Mouse (Mus musculus) splenic B cell, adult 2 months (primary cell): ENCODE results near the gene Dgkg.

Experiments used
- DNase-seq: peaks from one replicate; pipeline ENCODE4 v3.0.0-alpha.2; 2011; ENCODE audit warnings: low read depth, low spot score
- H3K27me3 ChIP-seq: 2 replicates; pipeline ENCODE4 v1.6.1; 2012; ENCODE audit warnings: mild to moderate bottlenecking, low read length, moderate library complexity, mixed read lengths; ENCODE audit not compliant: control insufficient read depth, poor library complexity, insufficient read depth, severe bottlenecking
- H3K36me3 ChIP-seq: 2 replicates; pipeline ENCODE4 v1.6.1; 2012; ENCODE audit warnings: mild to moderate bottlenecking, low read length, moderate library complexity, mixed read lengths; ENCODE audit not compliant: control insufficient read depth, poor library complexity, insufficient read depth, severe bottlenecking

Gene Dgkg

DNA sequence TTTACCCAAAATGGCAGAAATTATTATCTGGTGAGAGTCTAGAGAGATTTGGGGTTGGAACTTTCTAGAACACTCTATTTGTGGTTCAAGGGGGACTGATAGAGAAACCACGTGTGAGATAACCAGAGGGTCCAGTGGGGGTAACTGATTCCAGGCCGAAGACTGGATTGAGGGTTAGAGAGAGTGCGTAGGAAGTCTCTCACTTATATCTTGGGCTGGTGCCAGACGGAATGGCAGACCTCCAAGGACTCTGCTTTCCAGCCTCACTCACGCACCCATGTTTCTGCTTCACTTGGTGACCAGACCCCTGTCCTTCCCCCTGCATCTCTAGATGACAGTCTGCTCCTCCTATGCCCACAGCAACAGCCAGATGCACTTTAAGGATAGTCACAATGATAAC is 162.2 kb downstream of the Dgkg start:
- Histone ChIP-seq H3K27me3 (no peaks in the 10 kb centered on the region), H3K36me3 (no peaks in the 10 kb centered on the region)
- no peak for DNase-seq

DNA sequence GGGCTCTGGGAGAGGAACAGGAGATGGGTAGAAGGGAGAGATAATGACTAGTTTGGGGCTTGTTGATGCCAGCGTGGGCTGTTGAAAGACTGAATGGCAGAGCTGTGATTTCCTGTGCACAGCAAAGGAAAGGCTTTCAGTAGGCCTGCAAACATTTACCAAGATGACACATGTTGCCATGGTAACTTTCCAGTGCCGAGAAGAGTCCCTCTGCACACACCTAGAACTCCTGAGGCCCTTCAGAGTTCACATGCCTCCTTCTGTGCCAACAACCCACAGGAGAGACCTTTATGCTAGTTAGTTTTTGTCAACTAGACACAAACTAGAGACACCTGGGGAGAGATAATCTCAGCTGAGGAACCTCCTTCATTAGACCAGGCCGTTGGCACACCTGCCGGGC is 163.6 kb downstream of the Dgkg start:
- Histone ChIP-seq H3K27me3 (no peaks in the 10 kb centered on the region), H3K36me3 (no peaks in the 10 kb centered on the region)
- no peak for DNase-seq

DNA sequence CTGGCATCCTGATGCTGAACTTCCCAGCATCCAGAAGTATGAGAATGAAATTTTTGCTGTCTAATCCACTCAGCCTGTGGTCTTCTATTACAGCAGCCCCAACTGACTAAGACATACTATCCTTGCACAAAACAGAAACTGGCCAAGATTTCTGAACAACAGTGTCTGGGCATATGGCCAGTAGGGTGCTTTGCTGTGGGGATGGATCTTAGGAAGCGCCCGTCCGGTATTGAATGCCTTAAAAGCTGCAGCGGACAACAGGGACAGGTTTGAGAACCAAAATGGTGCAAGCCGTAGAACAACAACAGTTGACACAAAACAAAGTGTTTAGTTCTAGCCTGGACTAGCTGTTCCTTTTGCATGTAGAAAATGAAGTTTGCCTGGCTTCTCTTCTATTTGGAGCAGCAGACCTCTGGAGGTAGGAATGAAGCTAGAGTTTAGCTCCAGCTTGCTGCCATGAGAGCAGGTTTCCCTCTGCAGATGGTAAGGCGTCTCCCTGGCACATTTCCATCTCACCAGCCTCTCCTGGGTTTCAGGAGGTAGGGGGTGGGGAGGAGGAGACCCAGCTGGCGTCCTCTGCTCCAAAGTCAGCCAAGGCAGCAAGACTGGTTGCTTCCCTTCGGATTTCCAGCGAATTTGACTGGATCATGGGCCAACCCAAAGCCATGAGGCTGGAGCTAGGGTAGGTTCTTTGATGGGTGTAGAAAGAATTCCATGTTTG is 165.4 kb downstream of the Dgkg start:
- no peak for DNase-seq

DNA sequence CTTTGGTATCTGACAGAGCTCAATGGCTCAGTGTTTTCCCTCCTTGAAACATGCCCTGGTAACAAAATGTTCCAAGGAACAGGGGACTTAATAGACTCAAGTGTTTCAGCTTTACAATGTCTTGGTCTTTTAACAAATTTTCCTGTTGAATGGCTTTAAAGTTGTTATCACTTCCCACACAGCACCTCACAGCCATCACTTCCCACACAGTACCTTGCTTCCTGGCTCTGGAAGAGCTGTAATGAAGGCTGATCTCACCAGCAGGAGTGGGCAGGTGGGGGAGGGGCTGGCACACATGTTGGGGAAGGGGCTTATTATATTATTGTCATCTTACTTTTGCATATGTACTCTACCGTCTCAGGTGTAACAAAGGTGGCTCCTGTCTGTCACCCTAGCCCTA is 173.1 kb downstream of the Dgkg start:
- DNase-seq: no peak
- no peaks in the 10 kb centered on the region for H3K36me3 ChIP-seq

More for the DNA sequence above, 165.4 kb downstream of the Dgkg start:
- no peaks in the 10 kb centered on the region for H3K27me3 ChIP-seq
- H3K36me3 ChIP-seq: no peaks in the 10 kb centered on the region

DNA sequence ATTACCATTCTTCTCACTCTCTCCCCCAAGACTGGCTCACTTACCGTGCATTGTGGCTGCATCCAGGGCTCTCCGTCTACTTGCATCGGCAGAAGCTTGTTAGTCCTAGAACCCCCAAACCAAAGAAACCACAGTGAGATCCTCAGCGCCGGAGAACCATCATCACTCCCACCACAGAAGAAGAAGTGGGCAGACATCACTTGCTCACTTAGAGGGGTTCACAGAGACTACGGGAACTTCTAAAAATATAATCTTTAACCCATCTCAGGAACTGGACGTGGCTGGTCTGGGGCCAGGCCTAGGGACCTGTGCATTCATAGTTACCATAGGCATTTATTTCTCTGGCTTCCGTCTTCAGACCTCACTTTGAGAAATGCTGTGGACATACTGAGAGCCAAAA is 177.7 kb downstream of the Dgkg start:
- Histone ChIP-seq H3K36me3 (no peaks in the 10 kb centered on the region), H3K27me3 (no peaks in the 10 kb centered on the region)
- no peak for DNase-seq

More for the DNA sequence above, 173.1 kb downstream of the Dgkg start:
- H3K27me3 ChIP-seq: no peaks in the 10 kb centered on the region

DNA sequence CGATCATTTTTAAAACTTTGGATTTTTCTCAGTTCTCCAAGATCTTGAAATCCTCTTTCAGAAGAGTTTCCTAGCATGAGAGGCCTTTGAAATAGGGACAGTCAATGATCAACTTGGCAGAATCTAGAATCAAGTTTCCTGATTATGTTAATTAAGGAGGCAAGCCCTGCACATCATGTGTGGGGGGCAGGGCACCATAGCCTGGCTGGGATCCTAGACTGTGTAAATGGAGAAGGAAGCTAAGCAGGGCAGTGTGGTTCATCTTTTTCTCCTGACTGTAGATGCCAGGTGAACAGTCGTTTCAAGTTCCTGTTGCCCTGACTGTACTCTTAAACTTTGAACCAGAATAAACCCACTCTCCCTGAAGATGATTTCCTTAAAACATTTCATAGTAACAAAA is 185.3 kb downstream of the Dgkg start:
- H3K36me3 ChIP-seq: no peaks in the 10 kb centered on the region; the same call in 1 of the 2 replicates
- H3K27me3 ChIP-seq: no peaks in the 10 kb centered on the region; the same call in 1 of the 2 replicates
- DNase-seq: no peak

DNA sequence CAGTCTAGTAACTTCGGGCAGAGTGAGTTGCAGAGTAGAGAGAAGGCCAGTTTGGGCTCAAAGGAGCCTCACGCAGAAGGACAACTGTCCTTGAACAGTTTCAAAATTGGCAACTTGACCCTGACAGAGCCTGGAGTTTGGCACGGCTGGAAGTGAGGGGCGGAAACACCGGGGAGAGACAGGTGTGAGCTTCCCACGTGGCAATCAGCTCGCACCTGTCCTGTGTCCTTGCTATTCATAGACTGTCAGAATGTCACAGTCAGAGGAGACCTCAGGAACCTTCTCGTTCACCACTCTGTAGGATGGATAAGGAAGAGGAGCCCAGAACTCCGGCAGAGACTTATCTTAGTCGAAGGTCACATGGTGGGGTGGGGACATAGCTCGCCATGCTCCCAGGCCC is 187.6 kb downstream of the Dgkg start:
- Histone ChIP-seq H3K27me3 (no peaks in the 10 kb centered on the region; the same call in 1 of the 2 replicates), H3K36me3 (no peaks in the 10 kb centered on the region; the same call in 1 of the 2 replicates)
- no peak for DNase-seq

DNA sequence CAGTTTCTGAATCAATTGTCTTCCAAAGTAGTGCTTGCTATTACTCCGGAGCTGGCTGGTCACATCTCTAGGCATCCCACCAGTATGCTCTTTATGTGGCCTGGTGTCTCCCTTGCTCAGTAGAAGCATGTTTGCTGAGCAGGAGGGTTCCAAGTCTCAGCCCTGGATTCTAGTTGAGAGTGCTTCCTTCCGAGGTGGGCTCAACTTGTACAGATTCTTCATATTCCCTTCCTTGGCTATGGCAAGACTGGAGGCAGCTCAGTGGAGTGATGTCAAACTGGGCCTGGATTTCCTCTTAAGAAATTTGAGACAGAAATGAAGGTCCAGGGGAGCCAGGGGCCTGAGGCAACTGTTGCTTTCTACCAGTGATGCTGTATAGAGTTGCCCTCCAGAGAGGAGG is 189.9 kb downstream of the Dgkg start:
- Histone ChIP-seq H3K36me3 (no peaks in the 10 kb centered on the region), H3K27me3 (no peaks in the 10 kb centered on the region; the same call in 1 of the 2 replicates)
- DNase-seq: no peak

DNA sequence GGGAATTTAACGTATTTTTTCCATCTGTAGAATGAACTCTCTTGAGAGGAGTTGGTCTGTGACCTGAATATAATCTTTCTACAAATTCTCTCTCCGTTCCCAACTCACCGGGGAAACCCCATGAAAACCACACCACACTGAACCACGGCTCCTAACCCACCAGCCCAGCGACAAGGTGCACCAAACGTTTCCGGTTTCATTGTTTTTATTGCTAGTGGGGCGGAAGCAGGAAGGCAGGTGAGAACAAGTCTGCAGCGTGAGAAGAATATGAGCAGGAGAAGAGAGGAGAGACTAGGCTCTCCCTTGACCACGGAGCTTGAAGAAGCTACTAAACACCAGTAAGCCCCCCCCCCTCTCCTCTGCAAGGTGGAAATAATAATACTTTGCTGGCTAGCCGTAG is 190.6 kb downstream of the Dgkg start:
- peak; percentile 59 for DNase-seq
- no peaks in the 10 kb centered on the region for H3K36me3 ChIP-seq
- no peaks in the 10 kb centered on the region; the same call in 1 of the 2 replicates for H3K27me3 ChIP-seq

DNA sequence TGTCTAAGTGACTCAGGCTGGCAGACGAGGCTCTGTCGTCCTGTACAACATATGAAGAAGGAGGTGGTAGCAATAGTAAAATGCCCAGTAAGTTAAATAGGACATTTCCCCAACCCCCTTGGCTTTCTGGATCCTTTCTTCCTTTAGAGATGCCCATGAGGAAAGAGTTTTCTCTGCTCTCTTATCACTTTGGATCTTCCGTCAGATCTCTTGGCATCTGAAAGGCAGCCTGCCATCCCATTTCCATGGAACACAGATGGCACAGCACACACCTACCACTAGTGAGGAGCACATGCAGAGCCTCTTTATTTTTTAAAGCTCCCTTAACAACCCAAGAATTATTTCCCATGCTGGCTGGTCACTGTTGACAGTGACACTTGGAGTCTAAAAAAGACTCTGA is 194.8 kb downstream of the Dgkg start:
- DNase-seq: no peak

DNA sequence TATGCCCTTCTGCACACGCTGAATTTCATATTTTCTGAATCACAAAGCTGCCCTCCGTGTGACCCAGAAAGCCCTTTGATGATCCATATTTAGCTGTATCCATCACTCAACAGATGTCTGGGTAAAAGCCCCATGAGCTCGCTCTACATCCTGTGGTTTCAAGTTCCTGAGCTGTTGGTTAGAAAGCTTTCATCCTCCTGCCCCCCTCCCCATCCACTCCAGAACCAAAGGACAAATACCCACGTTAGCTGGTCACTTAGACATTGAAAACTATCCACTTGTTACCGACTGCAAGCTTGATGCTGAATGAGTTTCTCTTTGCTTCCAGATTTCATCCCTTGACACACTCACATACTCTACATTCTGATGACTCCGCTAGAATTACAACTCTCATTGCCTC is 195.3 kb downstream of the Dgkg start:
- no peaks in the 10 kb centered on the region for H3K36me3 ChIP-seq
- no peaks in the 10 kb centered on the region for H3K27me3 ChIP-seq
- no peak for DNase-seq

More for the DNA sequence above, 194.8 kb downstream of the Dgkg start:
- H3K27me3 ChIP-seq: no peaks in the 10 kb centered on the region
- H3K36me3 ChIP-seq: no peaks in the 10 kb centered on the region

DNA sequence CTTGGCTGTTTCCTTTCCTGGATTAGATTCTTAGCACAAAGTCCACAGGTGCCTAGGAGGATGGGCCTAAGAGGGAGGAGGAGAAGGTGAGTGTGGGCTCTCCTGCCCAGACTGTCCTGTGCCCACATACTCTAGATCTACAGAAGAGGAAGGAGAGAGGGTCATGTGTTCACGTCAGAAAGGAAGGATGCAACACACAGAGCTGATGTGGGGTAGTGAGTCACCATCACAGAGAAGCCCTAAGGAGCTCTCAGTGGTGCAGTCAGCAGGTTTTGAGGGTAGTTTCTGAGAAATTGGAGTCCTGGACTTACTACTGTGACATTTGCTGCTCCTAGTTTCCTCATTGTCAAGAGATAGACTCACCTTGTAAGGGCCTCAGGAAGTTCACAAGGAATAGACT is 196.1 kb downstream of the Dgkg start:
- no peak for DNase-seq
- no peaks in the 10 kb centered on the region for H3K27me3 ChIP-seq
- H3K36me3 ChIP-seq: no peaks in the 10 kb centered on the region

DNA sequence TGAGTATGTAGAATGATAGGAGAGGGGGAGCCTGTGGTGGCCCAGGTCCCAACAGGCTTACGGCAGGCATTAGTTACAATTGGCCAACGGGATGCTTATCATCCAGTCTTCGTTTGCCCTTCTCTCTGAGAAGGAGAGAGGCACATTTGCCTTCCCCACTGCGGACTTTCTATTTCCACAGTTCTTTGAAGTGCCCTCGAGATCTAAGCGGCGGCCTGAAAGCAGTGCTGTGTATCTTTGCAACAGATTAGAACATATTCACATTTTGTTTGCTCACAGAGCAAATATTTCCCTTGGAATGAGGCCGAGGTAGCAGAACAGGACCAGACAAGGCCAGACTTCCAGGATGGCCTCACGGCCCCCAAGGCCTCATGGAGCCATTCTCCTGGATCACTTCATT is 204.9 kb downstream of the Dgkg start:
- H3K27me3 ChIP-seq: no peaks in the 10 kb centered on the region
- DNase-seq: no peak
- H3K36me3 ChIP-seq: no peaks in the 10 kb centered on the region

DNA sequence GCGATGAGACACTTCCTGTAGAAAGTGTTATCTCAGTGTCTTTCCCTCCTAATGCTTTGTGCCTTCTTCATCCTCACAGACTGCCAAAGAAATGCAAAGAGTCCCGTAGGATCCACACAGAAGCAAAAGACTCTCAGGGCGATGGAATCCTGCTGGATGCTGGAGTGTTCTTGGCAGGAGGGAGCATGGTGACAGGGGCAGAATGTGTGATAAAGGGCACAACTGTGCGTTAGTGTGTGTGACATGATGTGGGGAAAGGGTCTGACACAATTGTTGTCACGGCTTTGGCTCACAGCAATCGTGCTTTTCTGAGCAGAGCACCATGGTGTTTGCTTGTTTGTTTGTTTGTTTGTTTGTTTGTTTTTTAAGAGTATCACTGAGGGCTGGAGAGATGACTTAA is 208.9 kb downstream of the Dgkg start:
- Histone ChIP-seq H3K36me3 (no peaks in the 10 kb centered on the region), H3K27me3 (no peaks in the 10 kb centered on the region)
- DNase-seq: no peak

DNA sequence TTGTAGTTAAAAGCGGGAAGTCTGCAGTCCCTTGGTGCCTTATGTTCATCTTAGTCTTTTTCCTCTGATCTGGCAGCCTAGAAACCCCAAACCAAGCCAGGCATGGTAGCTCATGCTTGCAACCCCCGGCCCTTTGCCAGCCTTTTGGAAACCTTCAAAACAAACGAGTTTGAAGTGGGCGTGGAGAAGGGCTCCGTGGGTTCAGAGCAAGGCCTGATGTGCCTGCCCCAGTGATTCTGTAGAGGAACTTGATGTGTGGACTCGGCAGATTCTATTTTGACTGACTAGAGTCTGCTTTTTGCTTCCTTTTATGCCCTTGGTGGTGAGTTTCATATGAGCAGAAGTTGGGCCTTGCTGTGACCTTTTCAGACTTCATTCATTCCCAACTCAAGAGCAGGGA is 212.2 kb downstream of the Dgkg start:
- DNase-seq: peak; percentile 70
- no peaks in the 10 kb centered on the region for H3K27me3 ChIP-seq
- H3K36me3 ChIP-seq: no peaks in the 10 kb centered on the region

DNA sequence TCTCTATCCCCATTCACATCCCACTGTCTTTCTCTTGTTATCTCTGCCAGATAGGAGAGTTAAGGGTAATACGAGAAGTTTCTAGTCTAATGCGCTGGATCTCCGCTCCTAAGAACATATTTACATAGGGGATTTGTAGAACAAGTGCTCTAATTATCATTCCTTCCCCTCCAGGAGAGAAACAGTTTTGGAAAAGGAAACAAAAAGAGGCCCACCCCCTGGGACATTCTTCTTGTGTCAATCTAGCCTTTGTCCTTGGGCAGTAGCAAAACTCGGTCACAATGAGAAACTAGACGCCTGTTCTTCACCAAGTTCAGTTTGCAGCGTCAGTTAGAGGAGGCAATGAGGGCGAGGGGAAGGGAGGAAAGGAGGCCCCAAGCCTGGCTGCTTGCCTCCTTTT is 214.8 kb downstream of the Dgkg start:
- Histone ChIP-seq H3K27me3 (no peaks in the 10 kb centered on the region), H3K36me3 (no peaks in the 10 kb centered on the region)
- no peak for DNase-seq
